Mouse (Mus musculus) heart, embryonic 13.5 days (tissue): ENCODE results near the gene Gm28539. TPM values are rescaled to one million over a fixed set of nuclear protein-coding genes. Genes with fewer than 3 reads are reported as not detected.

Source experiments
- ATAC-seq: fragments of 200-750 bp; cut with Nextera tagmentation; 2 replicates; pipeline ENCODE4 v1.8.0; 2017; ENCODE audit warnings: moderate TSS enrichment; ENCODE audit not compliant: insufficient number of reproducible peaks, low FRiP score, low TSS enrichment; ENCODE audit errors: extremely low read depth
- H3K27ac ChIP-seq: fragments of 300-500 bp; sonication (generic); replicated peaks from 2 replicates; pipeline ENCODE4 v1.5.1; 2015; ENCODE audit warnings: moderate library complexity, mild to moderate bottlenecking, inconsistent platforms
- H3K27me3 ChIP-seq: fragments of 300-500 bp; sonication (generic); replicated peaks from 2 replicates; pipeline ENCODE4 v1.6.1; 2015; ENCODE audit warnings: mild to moderate bottlenecking, inconsistent platforms
- H3K36me3 ChIP-seq: fragments of 300-500 bp; sonication (generic); 2 replicates; pipeline ENCODE4 v1.6.1; 2015; ENCODE audit warnings: mild to moderate bottlenecking, inconsistent platforms
- H3K4me1 ChIP-seq: fragments of 300-500 bp; sonication (generic); 2 replicates; pipeline ENCODE4 v1.6.1; 2015; ENCODE audit warnings: inconsistent platforms
- H3K4me2 ChIP-seq: fragments of 300-500 bp; sonication (generic); 2 replicates; pipeline ENCODE4 v1.6.1; 2015; ENCODE audit warnings: inconsistent platforms, mild to moderate bottlenecking, moderate library complexity
- H3K4me3 ChIP-seq: fragments of 300-500 bp; sonication (generic); 2 replicates; pipeline ENCODE4 v1.5.1; 2015; ENCODE audit warnings: moderate library complexity, mild to moderate bottlenecking, inconsistent platforms
- H3K9ac ChIP-seq: fragments of 300-500 bp; sonication (generic); 2 replicates; pipeline ENCODE4 v1.6.1; 2015; ENCODE audit warnings: inconsistent platforms, mild to moderate bottlenecking, moderate library complexity
- H3K9me3 ChIP-seq: fragments of 300-500 bp; sonication (generic); 2 replicates; pipeline ENCODE4 v1.6.1; 2016; ENCODE audit warnings: inconsistent platforms
- WGBS: fragments of 180-500 bp; shearing (Covaris S2); methylation state at CpG from one replicate; pipeline ENCODE4 v1.1.7; 2015; ENCODE audit warnings: mixed read lengths; 5-methylcytosine and 5-hydroxymethylcytosine counted together
- polyA plus RNA-seq: library from polyadenylated mRNA; unstranded; fragments of >200 nt; fragmentation: Nextera tagmentation; extraction: Ambion mirVana; gene quantifications from 2 replicates; pipeline ENCODE4 v1.2.1, GENCODE M21; 2015

The Gm28539 gene
- polyA plus RNA-seq, 1 experiment from 2014 or later: not detected

- Histone ChIP-seq H3K36me3 (peaks cover 83% of the 10 kb centered on the region), H3K9ac (no peak overlapping the region), H3K9me3 (no peaks in the 10 kb centered on the region), H3K4me3 (no peak overlapping the region), H3K4me1 (no peaks in the 10 kb centered on the region), H3K4me2 (no peak overlapping the region), H3K27ac (no peak overlapping the region), H3K27me3 (no peaks in the 10 kb centered on the region)
- 90% methylated on average over 1 of the region's 1 CpGs for WGBS
- ATAC-seq: no peak
These were observed 69.3 kb downstream of the Gm28539 start for GRCm38 (mm10) chr16:18905648-18906047.

DNA sequence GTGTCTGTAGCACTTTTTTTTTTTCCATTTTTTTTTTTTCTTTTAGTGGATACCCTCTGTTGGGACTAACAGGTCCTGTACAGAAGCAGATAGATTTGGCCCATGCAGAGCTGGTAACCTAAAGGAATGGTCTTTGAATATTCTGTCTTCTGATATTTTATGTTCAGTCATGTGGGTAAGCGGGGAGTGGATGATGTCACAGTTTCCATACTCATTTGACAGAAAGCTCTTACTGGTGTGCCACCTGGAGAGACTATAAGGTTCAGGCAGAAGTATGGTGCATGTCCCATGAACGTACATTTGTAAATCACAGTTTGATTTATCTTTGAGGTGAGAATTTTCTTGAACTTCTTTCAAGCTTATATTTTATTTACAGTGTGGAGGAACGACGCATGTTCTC, 79.7 kb downstream of the Gm28539 start:
- WGBS: 91% methylated on average over 4 of the region's 4 CpGs
- no peak overlapping the region for H3K4me2 ChIP-seq
- no peak for ATAC-seq
- no peak overlapping the region for H3K4me3 ChIP-seq
- no peaks in the 10 kb centered on the region for H3K9me3 ChIP-seq
- no peaks in the 10 kb centered on the region for H3K4me1 ChIP-seq
- peaks cover 84% of the 10 kb centered on the region for H3K36me3 ChIP-seq
- no peak overlapping the region for H3K9ac ChIP-seq
- H3K27ac ChIP-seq: no peak overlapping the region
- H3K27me3 ChIP-seq: no peaks in the 10 kb centered on the region

DNA sequence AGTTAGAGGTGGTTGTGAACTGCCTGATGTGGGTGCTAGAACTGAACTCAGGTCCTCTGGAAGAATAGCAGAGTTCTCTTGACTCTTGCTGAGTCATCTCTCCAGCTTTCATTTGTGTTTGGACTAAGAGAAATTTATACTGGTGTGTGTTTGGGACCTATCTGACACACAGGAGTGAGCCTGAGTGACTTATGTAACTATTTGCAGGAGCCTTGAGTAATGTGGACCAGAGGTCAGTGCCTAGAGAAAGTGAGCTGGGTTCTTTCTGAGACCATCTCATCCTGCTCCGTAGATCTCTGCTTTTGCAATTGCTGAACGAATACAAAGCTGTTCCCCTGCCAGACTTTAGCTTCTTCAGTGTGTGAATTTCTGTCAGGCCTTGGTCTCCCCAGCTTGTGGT, 85.4 kb downstream of the Gm28539 start:
- WGBS: 87% methylated on average over 2 of the region's 2 CpGs
- no peak for ATAC-seq

GRCm38 (mm10) chr16:18927963-18928362, 91.6 kb downstream of the Gm28539 start:
- Histone ChIP-seq H3K4me3 (no peak overlapping the region), H3K9me3 (no peaks in the 10 kb centered on the region), H3K4me1 (no peaks in the 10 kb centered on the region), H3K4me2 (no peak overlapping the region), H3K9ac (no peak overlapping the region), H3K27me3 (no peaks in the 10 kb centered on the region), H3K36me3 (peaks cover 90% of the 10 kb centered on the region), H3K27ac (no peak overlapping the region)
- ATAC-seq: no peak
- WGBS: 90% methylated on average over 1 of the region's 1 CpGs

More for the DNA sequence above, 85.4 kb downstream of the Gm28539 start:
- H3K4me3 ChIP-seq: no peak overlapping the region
- no peak overlapping the region for H3K4me2 ChIP-seq
- no peak overlapping the region for H3K9ac ChIP-seq
- H3K27ac ChIP-seq: no peak overlapping the region
- H3K4me1 ChIP-seq: no peaks in the 10 kb centered on the region
- no peaks in the 10 kb centered on the region for H3K27me3 ChIP-seq
- H3K9me3 ChIP-seq: no peaks in the 10 kb centered on the region
- H3K36me3 ChIP-seq: peaks cover 96% of the 10 kb centered on the region

- no peaks in the 10 kb centered on the region for H3K9me3 ChIP-seq
- 82% methylated on average over 5 of the region's 5 CpGs for WGBS
- H3K27me3 ChIP-seq: no peaks in the 10 kb centered on the region
- H3K9ac ChIP-seq: no peak overlapping the region
- no peak for ATAC-seq
- H3K4me1 ChIP-seq: no peaks in the 10 kb centered on the region
- H3K4me2 ChIP-seq: no peak overlapping the region
- no peak overlapping the region for H3K4me3 ChIP-seq
- peaks cover 70% of the 10 kb centered on the region for H3K36me3 ChIP-seq
- no peak overlapping the region for H3K27ac ChIP-seq
These were observed 102.1 kb downstream of the Gm28539 start for GRCm38 (mm10) chr16:18938321-18939082.

GRCm38 (mm10) chr16:18943906-18944305, 107.5 kb downstream of the Gm28539 start:
- WGBS: 90% methylated on average over 6 of the region's 6 CpGs
- H3K27ac ChIP-seq: no peak overlapping the region
- H3K27me3 ChIP-seq: no peaks in the 10 kb centered on the region
- no peak overlapping the region for H3K4me2 ChIP-seq
- H3K4me1 ChIP-seq: no peaks in the 10 kb centered on the region
- H3K9ac ChIP-seq: no peak overlapping the region
- no peak overlapping the region for H3K4me3 ChIP-seq
- H3K36me3 ChIP-seq: peaks cover 72% of the 10 kb centered on the region
- no peak for ATAC-seq
- H3K9me3 ChIP-seq: no peaks in the 10 kb centered on the region

DNA sequence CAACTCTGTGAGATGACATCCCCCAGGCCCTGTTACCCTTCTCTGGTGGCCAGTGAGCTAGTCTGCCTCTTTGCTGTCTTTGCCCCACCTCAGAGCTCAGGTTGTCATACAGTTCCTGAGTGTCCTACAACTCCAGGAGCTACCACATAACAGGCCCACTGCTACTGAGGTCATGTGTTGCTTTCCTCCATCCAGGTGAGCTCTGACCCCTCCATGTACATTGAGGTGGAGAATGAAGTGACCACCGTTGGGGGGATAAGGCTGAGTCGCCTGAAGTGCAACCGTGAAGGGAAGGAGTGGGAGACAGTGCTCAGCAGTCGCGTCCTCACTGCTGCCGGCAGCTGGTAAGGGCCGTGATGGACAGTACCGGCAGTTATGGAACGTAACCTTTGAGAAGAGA, 112.6 kb downstream of the Gm28539 start:
- WGBS: 93% methylated on average over 9 of the region's 9 CpGs

DNA sequence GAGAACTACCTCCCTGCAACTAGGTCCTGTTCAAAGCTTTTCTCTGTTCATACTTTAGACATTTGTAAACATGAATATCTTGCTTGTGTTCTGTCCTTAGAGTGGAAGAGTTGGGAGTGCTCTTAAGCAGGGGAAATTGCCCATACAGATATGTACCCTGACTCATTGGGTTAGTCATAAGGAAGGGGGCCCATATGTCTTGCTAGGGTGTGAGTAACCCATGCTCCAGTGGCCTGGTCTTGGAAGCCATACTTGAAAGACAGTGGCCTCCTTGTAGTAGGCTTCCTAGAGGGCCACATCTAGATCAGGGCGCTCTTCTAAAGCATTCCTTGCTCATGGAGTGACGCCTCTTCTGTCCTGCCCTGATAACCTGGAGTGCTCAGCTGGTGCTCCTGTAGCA, 114.0 kb downstream of the Gm28539 start:
- Histone ChIP-seq H3K9ac (no peak overlapping the region), H3K27ac (no peak overlapping the region), H3K9me3 (no peaks in the 10 kb centered on the region), H3K4me3 (no peak overlapping the region), H3K36me3 (peaks cover 99% of the 10 kb centered on the region), H3K4me1 (no peaks in the 10 kb centered on the region), H3K27me3 (no peaks in the 10 kb centered on the region), H3K4me2 (no peak overlapping the region)
- ATAC-seq: no peak
- whole genome bisulfite sequencing: 82% methylated on average over 2 of the region's 2 CpGs

More for the DNA sequence above, 112.6 kb downstream of the Gm28539 start:
- Histone ChIP-seq H3K9ac (no peak overlapping the region), H3K27ac (no peak overlapping the region), H3K36me3 (peaks cover 97% of the 10 kb centered on the region), H3K4me2 (no peak overlapping the region), H3K4me3 (no peak overlapping the region), H3K9me3 (no peaks in the 10 kb centered on the region), H3K4me1 (no peaks in the 10 kb centered on the region), H3K27me3 (no peaks in the 10 kb centered on the region)
- no peak for ATAC-seq

DNA sequence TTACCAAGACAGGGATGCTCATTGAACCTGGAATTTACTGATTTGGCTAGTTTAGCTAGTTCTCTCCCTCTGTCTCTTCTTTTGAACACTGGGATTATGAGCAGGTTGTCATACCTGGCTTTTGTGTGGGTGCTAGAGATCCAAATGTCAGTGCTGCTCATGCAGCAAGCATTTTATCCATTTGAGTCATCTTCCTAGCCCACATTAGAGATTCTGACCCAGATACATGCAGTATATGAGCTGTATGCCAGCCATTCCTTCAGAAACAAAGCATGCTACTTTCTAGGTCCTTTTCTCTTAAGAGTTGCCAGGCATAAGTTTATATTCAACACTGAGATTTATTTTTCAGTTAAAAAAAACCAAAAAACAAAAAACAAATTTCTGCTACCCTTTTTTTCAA, 116.4 kb downstream of the Gm28539 start:
- Histone ChIP-seq H3K9me3 (no peaks in the 10 kb centered on the region), H3K4me2 (no peak overlapping the region)
- no peak for ATAC-seq

DNA sequence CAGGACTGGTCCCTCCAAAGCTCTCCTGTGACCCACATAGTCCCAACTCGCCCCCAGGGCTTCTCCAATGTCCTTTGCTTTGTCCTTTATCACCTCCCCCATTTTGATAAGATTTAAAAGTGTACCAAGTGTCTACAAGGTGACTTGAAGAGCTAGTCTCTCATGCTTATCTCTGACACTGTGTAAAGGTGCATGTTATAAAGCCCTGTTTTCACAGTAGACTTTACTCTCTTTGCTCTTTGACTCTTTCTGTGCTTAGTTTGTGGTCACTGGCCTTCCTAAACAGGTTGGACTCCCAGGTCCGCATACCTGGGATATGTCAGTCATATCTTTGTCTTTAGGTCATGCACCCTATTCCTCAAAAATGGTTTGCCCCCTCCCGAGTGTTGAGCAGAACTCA, 118.7 kb downstream of the Gm28539 start:
- WGBS: 69% methylated on average over 3 of the region's 3 CpGs

More for the DNA sequence above, 116.4 kb downstream of the Gm28539 start:
- no peak overlapping the region for H3K4me3 ChIP-seq
- peaks cover 99% of the 10 kb centered on the region for H3K36me3 ChIP-seq
- H3K27me3 ChIP-seq: no peaks in the 10 kb centered on the region
- H3K4me1 ChIP-seq: no peaks in the 10 kb centered on the region
- no peak overlapping the region for H3K9ac ChIP-seq
- no peak overlapping the region for H3K27ac ChIP-seq

GRCm38 (mm10) chr16:18963486-18963885, 127.1 kb downstream of the Gm28539 start:
- no peaks in the 10 kb centered on the region for H3K4me1 ChIP-seq
- H3K27ac ChIP-seq: no peak overlapping the region
- no peak overlapping the region for H3K9ac ChIP-seq
- H3K27me3 ChIP-seq: no peaks in the 10 kb centered on the region
- H3K4me2 ChIP-seq: no peak overlapping the region
- peaks cover 10% of the 10 kb centered on the region for H3K9me3 ChIP-seq
- peaks cover 75% of the 10 kb centered on the region for H3K36me3 ChIP-seq
- ATAC-seq: no peak
- H3K4me3 ChIP-seq: no peak overlapping the region

More for the DNA sequence above, 118.7 kb downstream of the Gm28539 start:
- H3K4me1 ChIP-seq: no peaks in the 10 kb centered on the region
- no peak overlapping the region for H3K4me2 ChIP-seq
- peaks cover 3% of the 10 kb centered on the region for H3K9me3 ChIP-seq
- H3K9ac ChIP-seq: no peak overlapping the region
- no peak overlapping the region for H3K4me3 ChIP-seq
- H3K36me3 ChIP-seq: peaks cover 81% of the 10 kb centered on the region
- H3K27ac ChIP-seq: no peak overlapping the region
- no peaks in the 10 kb centered on the region for H3K27me3 ChIP-seq
- no peak for ATAC-seq
